Mouse (Mus musculus): ENCODE data around the gene Tmem110. TPM values are rescaled to one million over a fixed set of nuclear protein-coding genes. Genes with fewer than 3 reads are reported as not detected.

Tmem110 gene
- 23.2 TPM for polyA plus RNA-seq (2017; shearing (Covaris generic))

DNA sequence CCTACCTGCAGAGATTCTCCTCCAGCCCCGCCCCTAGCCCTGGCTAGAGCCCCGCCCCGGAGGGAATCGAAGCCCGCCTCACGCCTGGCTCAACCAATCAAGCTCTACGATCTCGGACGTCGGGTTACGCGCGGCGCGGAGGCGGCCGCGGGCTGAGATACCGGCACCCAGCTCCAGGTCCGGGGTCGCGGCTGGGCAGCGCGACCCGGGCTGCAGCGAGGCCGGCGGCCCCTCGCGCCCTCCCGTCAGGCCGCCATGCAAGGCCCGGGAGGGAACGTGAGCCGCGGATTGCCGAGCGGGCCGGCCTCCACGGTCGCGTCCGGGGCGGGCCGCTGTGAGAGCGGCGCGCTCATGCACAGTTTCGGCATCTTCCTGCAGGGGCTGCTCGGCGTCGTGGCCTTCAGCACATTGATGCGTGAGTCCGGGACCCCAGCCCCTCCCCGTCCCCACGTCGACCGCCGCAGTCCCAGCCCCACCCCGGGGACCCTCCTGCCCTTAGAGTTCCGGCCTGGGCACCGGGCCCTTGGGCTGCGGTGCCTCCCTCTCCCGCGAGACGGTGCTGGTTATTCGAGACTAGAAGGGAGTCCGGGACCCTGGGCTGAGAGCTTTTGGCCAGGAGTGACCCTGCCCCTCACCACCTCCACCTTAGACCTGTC lies at the start of gene Tmem110:
TSS of gene Tmem110 (plus strand) at position 115 of the 656 bp plus-strand sequence.

DNA sequence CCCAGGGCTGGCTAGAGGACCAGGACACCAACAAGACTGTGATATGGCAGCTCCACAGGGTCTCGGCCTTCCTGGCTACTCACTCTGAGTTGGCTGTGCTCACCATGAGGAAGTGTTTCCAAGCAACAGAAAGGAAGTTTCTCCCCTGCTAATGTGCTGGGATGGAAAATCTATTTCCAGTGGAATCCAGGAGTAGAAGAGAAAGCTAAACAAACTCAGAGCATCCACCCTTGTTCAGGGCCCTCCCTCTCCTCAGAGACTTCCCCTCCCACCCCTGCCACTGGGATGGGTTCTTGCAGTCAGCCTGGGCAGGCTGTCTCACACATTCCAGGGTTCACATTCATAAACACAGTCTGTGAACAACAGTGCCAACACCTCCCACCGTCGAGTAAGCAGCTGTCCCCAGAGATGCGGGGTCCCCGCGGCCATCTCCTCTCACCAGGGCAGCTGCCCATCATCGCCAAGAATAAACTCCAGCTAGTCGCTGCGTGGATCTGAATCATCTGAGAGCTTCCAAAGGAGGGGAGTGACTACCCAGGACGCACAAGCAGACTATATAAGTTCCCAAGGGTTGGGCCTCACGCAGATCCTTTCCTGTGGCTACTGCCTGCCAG lies 53.7 kb downstream of the Tmem110 start, which contains the start of gene Mustn1:
TSS of gene Mustn1 (plus strand) at position 243 of the 614 bp plus-strand sequence.

DNA sequence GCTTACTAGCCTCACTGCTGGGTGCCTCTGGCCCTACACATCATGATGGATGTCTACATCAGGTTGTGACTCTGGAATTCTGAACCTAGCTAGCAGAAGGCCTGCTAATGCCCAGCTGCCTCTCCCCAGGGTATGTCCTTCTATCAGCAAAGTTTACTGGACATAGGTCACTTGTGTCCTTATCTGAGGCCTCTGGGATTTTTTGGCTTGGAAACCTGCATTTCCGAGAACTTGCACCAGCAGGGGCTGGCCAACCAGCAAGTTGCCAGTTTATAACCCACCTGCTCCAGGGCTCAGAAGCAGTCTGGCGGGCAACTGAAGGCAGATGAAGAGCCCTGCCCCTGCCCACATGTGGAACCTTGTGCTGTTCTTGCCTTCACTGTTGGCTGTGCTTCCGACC lies 60.8 kb downstream of the Tmem110 start, which contains the start of gene Itih4:
TSS of gene Itih4 (plus strand) at position 273 of the 400 bp plus-strand sequence.

DNA sequence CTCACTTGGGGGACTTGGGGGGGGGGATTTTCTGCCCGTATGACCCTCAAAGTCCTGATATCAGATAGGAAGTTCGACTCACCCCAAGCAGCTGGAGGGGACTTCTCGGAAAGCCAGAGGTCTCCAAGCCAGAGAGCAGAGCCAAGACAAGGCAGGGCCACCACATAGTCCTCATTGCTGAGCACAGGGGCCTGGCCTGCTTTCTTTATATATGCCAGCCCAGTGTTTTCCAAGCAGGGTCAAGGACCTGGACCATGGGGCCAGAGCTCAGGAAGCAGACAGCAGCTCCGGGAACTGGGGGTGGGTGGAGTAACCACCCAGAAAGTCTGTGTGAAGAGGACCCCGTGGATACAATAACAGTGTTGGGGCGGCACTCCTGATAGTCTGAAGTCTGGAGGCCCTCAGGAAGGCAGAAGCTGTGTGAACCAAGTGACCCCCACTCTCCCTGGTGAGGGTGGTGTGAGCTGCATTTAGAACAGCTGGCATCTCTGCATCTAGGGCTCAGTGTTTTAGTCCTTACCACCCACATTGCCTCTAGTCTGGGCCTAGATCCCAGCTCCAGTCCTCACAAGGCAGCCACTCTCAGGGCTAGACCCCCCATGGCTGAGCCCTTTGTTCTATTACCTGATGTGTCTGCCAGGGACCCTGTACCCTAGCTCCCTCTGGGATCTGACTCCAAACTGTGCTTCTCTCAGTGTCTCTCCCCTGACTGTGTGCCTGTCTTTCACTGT lies 98.2 kb downstream of the Tmem110 start, which contains the start of gene Itih3:
TSS of gene Itih3 (minus strand) at position 386 of the 731 bp plus-strand sequence.

Other genes with a start within 250 kb of the Tmem110 start
- 86.0 TPM for gene Prkcd, start 199.4 kb upstream of the Tmem110 start, polyA plus RNA-seq (2017; shearing (Covaris generic))
- gene Rft1, start 171.2 kb upstream of the Tmem110 start, polyA plus RNA-seq (2017; shearing (Covaris generic)) = 8.6 TPM
- gene Sfmbt1, start 110.7 kb upstream of the Tmem110 start, polyA plus RNA-seq (2017; shearing (Covaris generic)) = 17.8 TPM
- gene Mustn1, start 53.6 kb downstream of the Tmem110 start, polyA plus RNA-seq (2017; shearing (Covaris generic)) = 0.66 TPM
- not detected for gene Itih4, start 60.9 kb downstream of the Tmem110 start, polyA plus RNA-seq (2017; shearing (Covaris generic))
- gene Itih3, start 98.2 kb downstream of the Tmem110 start, polyA plus RNA-seq (2017; shearing (Covaris generic)) = not detected
- not detected for gene Itih1, start 117.7 kb downstream of the Tmem110 start, polyA plus RNA-seq (2017; shearing (Covaris generic))
- gene Nek4, start 125.8 kb downstream of the Tmem110 start, polyA plus RNA-seq (2017; shearing (Covaris generic)) = 2.8 TPM
- 8.1 TPM for gene Glt8d1, start 175.8 kb downstream of the Tmem110 start, polyA plus RNA-seq (2017; shearing (Covaris generic))
- gene Spcs1, start 176.1 kb downstream of the Tmem110 start, polyA plus RNA-seq (2017; shearing (Covaris generic)) = 160 TPM
- gene Pbrm1, start 193.5 kb downstream of the Tmem110 start, polyA plus RNA-seq (2017; shearing (Covaris generic)) = 181 TPM
- 134 TPM for gene Gnl3, start 193.6 kb downstream of the Tmem110 start, polyA plus RNA-seq (2017; shearing (Covaris generic))